Mouse (Mus musculus) E14TG2a.4 (cell line): ENCODE data around the gene Plcl2.
"Not testable (repeated sequence)": the region's sequence is repeated elsewhere in the genome, so short reads cannot be mapped to it uniquely, and the experiment has no call there.

Experiments
- H3K27me3 ChIP-seq: 2 replicates; pipeline ENCODE4 v1.6.1; 2014; ENCODE audit warnings: low read length, control low read depth; ENCODE audit not compliant: insufficient read depth
- H3K36me3 ChIP-seq: 2 replicates; pipeline ENCODE4 v1.6.1; 2014; ENCODE audit warnings: low read length, control low read depth; ENCODE audit not compliant: insufficient read depth
- H3K4me1 ChIP-seq: replicated peaks from 2 replicates; pipeline ENCODE4 v1.6.1; 2014; ENCODE audit warnings: low read depth, low read length, control low read depth
- H3K4me3 ChIP-seq: replicated peaks from 2 replicates; pipeline ENCODE4 v1.5.1; 2014; ENCODE audit warnings: mild to moderate bottlenecking, low read length
- H3K9me3 ChIP-seq: 2 replicates; pipeline ENCODE4 v1.6.1; 2014; ENCODE audit warnings: low read length, control low read depth
- CTCF ChIP-seq: conservative IDR thresholded peaks from 2 replicates; pipeline ENCODE4 v1.5.1; 2014; ENCODE audit warnings: low read length
- NANOG ChIP-seq: IDR thresholded peaks from 2 replicates; pipeline ENCODE4 v1.6.1; 2014; ENCODE audit warnings: borderline replicate concordance, low read length, mixed read lengths
- POU5F1 ChIP-seq: IDR thresholded peaks from 2 replicates; pipeline ENCODE4 v1.6.1; 2014; ENCODE audit warnings: low read length, borderline replicate concordance

Plcl2 gene

DNA sequence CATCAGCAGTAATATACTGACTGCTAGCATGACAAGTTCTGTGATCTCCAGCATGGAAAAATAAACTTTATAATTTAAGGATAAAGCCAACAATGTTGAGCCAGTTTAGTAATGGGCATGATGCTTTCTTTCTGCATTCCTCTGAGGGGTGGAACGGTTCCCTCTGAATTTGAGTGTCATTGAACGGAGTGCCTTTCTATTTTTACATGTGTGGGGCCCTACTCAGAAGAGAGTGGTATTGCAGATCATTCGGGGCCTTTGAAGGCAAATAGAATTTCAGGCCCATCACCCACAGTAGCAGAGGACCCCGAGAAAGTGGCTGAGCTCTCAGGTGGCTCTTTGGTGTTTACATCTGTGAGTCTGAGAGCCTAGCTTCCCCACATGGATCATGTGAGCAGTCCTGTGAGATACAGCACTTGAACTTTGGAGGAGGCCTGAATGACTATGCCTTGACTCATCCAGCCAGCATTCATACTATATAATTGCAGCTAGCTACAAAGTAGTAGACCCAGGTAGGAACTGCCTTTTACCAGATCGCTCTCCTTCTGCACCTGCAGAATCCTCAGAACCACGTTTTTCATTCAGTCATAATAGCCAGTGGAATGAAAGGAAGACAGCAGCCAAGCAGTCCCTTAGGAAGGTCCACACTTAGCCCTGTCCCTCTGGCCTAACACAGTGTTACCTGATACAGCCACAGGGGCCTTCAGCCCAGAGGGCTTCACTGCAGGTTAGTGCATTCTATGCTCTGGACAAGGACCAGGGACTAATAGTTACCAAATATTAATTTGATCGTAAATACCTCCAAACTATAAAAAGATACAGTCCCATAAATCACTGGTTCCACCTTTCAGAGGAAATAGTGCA, 125.0 kb downstream of the Plcl2 start:
- Histone ChIP-seq H3K4me3 (no peak overlapping the region), H3K36me3 (no peaks in the 10 kb centered on the region), H3K9me3 (peaks cover 7% of the 10 kb centered on the region), H3K27me3 (no peaks in the 10 kb centered on the region), H3K4me1 (0 out of 2 replicates have a peak, but pooled peaks cover 5% of the 10 kb centered on the region)
- no peak for TF ChIP-seq NANOG
- TF ChIP-seq POU5F1 = no peak
- no peak for TF ChIP-seq CTCF

DNA sequence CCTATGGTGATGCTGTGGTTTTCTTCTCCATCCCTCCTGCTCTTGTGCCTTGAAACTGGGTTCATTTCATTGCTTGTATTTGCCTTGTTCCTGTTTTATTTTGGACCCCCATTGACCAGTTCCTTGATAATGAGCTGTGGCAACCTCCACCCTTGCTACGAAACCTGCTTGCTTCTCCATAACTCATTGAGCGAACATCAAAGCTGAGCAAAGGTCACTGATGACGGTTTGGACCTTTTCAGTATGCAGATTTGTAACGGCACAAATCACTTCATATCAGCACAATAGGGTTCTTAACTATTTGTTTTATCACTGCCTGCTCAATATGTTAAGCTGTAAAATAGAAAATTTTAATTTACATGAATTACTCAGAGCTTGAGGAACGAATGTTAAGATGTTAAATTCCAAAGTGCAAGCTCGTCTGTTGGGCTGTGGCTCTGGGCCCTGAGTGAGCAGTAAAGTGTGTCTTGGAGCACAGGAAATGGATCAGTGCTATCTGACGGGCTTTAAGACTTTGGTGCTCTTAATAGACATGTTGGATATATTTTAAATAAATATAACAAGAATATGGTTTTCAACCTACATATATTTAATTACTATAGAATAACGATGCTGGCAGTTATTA, 126.9 kb downstream of the Plcl2 start:
- TF ChIP-seq NANOG (no peak), POU5F1 (no peak), CTCF (no peak)
- Histone ChIP-seq H3K4me1 (0 out of 2 replicates have a peak, but pooled peaks cover 5% of the 10 kb centered on the region), H3K4me3 (no peak overlapping the region), H3K36me3 (no peaks in the 10 kb centered on the region), H3K9me3 (peaks cover 7% of the 10 kb centered on the region), H3K27me3 (no peaks in the 10 kb centered on the region)

DNA sequence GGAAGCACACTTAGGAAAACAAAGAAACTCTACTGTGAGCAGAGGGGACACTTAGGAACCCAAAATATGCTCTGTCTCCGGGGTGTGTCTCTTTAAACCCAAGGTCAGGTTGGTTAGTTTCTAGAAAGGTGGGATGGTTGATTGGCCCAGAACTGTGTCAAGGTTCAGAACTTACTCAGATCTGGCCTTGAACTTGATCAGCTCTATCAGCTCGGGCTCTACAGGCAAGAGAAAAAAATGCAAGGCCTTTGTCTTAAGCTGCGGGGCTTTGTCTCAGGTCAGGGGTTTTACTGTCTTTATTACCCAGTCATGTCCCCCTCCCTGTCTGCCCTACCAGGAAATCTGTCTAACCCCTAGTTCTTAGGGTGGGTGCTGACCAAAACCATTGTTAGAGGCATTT, 129.6 kb downstream of the Plcl2 start:
- TF ChIP-seq CTCF (no peak), NANOG (peak; percentile 64; the same call in 1 of the 2 replicates), POU5F1 (no peak)
- Histone ChIP-seq H3K9me3 (peaks cover 7% of the 10 kb centered on the region), H3K36me3 (no peaks in the 10 kb centered on the region), H3K4me3 (no peak overlapping the region), H3K27me3 (no peaks in the 10 kb centered on the region), H3K4me1 (0 out of 2 replicates have a peak, but pooled peaks cover 5% of the 10 kb centered on the region)

DNA sequence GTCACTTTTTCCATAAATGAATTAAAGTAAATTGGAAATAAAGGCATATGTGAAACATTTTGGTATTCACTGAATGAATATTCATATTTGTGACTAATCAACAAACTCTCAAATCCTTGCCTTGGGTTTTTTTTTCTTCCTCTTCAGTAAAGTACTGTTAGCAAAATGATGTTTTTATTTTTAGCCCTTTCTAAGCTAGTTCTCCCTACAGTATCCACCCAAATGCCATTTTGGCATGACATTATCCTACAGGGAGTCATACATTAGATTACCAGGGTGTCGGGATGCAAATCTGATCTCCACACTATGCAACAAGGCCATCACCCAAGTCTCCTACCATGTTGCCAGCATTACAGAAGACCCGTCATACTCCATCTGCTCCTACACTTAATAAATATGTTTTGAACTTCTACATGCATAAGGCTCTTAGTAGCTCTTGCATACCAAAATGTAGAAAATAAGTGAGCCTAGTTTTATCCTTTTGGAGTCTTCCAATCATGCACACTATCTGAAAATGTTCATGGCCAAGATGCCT, 131.9 kb downstream of the Plcl2 start:
- peaks cover 9% of the 10 kb centered on the region; the same call in 1 of the 2 replicates for H3K4me1 ChIP-seq
- H3K27me3 ChIP-seq = no peaks in the 10 kb centered on the region
- TF ChIP-seq CTCF = no peak
- TF ChIP-seq NANOG = no peak
- H3K9me3 ChIP-seq = peaks cover 7% of the 10 kb centered on the region
- no peak overlapping the region for H3K4me3 ChIP-seq
- H3K36me3 ChIP-seq = no peaks in the 10 kb centered on the region

DNA sequence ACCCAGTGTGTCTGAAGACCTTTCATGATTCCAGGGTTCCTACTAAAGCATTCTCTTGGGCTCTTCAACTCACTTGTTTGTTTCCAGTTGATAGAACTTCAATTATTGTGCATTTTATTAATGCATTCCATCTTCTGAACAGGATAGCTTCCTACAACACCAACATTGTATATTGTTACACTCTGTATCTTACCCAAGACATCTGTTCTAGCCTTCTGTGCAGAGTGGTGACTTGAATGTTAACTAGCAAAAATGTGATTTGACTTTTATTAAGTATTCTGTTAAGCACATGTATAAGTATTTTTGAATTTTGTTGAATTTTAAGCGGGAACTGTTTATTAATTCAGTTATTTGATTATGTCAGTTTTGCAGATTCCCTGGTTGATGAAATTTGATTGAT, 132.7 kb downstream of the Plcl2 start:
- Histone ChIP-seq H3K36me3 (no peaks in the 10 kb centered on the region), H3K9me3 (peaks cover 12% of the 10 kb centered on the region), H3K4me3 (no peak overlapping the region), H3K27me3 (no peaks in the 10 kb centered on the region), H3K4me1 (peaks cover 9% of the 10 kb centered on the region; the same call in 1 of the 2 replicates)
- no peak for TF ChIP-seq CTCF
- no peak for TF ChIP-seq POU5F1
- TF ChIP-seq NANOG = no peak

DNA sequence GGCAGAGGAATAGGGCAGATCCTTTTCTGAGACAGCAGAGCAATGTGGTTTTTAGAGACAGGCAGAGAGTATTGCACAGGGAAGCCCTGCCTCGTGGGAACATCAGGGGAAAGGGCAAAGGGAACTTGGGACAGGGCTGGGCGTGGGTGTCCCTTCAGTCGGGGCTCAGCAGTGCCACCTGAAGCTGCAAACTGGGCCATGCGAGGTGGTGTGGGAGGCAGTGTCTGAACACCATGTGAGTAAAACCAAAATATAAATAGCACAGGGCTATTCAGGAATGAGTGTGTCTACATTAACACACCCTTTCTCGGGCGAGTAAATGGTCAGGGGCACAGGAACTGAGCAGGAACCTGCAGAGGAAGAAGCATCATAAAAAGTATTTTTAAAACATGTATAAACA, 134.2 kb downstream of the Plcl2 start:
- Histone ChIP-seq H3K9me3 (peaks cover 25% of the 10 kb centered on the region), H3K36me3 (no peaks in the 10 kb centered on the region), H3K4me1 (peaks cover 9% of the 10 kb centered on the region; the same call in 1 of the 2 replicates), H3K27me3 (no peaks in the 10 kb centered on the region), H3K4me3 (no peak overlapping the region)
- no peak for TF ChIP-seq POU5F1
- no peak for TF ChIP-seq CTCF
- no peak for TF ChIP-seq NANOG

DNA sequence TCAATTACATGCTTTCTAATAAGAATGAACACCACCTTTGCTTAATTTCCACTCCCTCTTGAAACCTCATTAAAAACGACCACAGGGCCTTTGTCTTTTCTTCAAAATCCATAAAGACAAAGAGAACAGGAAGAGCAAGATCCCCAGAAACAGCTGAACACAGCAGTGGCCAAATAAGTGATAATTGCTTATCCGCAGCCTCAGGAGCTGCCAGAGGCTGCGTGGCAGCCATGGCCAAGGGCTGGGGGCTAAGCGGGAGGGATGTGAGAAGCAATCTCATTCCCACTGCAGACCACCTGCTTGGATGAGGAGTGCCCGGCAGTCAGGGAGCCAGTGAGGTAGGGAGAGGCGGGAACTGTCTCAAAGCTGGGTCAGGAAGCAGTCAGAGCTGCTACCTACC, 134.8 kb downstream of the Plcl2 start:
- Histone ChIP-seq H3K9me3 (peaks cover 26% of the 10 kb centered on the region), H3K36me3 (no peaks in the 10 kb centered on the region), H3K4me1 (peaks cover 5% of the 10 kb centered on the region; the same call in 1 of the 2 replicates), H3K4me3 (no peak overlapping the region), H3K27me3 (no peaks in the 10 kb centered on the region)
- TF ChIP-seq POU5F1 (no peak), CTCF (no peak), NANOG (no peak)

DNA sequence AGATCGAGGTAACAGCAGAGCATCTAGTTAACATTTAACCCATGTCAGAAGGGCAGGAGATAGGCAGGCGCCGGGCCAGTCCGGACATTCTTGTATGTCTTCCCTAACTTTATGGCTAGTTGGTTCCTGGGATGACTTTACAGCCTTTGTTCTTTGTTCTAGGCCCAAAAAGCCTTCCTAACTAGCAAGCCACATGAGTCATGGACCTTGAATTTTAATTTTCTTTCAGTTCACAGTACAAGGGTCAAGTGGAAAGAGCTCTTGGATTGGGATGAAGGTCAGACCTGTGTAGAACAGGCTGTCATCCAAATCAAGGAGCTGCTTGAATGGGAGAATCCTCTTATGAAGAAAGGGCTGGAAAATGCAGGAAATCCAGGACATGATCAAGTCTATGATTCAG, 138.9 kb downstream of the Plcl2 start:
- not testable (repeated sequence) for H3K27me3 ChIP-seq, H3K36me3 ChIP-seq, H3K4me3 ChIP-seq, H3K4me1 ChIP-seq
- H3K9me3 ChIP-seq = peaks cover 53% of the 10 kb centered on the region
